Mouse (Mus musculus) adrenal gland, adult 18-20 months (tissue): ENCODE results near the gene Cenpf. TPM values are rescaled to one million over a fixed set of nuclear protein-coding genes. Genes with fewer than 3 reads are reported as not detected.
"Not testable (repeated sequence)": the region's sequence is repeated elsewhere in the genome, so short reads cannot be mapped to it uniquely, and the experiment has no call there.

ENCODE experiments used
- DNase-seq, 2 experiments: peaks; one replicate each; pipeline ENCODE4 v3.0.0; 2021 to 2022; ENCODE audit warnings: low spot score in 2 of 2
- total RNA-seq, 2 experiments: library from RNA; stranded (reverse); gene quantifications; 1 replicate in 1 of 2; 2 replicates in 1 of 2; pipeline ENCODE4 v1.2.3; 2021

The Cenpf gene
- total RNA-seq, 2 experiments from 2014 or later = 0.86 to 1.4 TPM

GRCm38 (mm10) chr1:189695321-189695720 lies 7.4 kb upstream of the Cenpf start:
- no peak for DNase-seq

GRCm38 (mm10) chr1:189694391-189694790 lies 6.5 kb upstream of the Cenpf start:
- no peak for DNase-seq

GRCm38 (mm10) chr1:189692442-189692841 lies 4.6 kb upstream of the Cenpf start:
- DNase-seq = not testable (repeated sequence)

GRCm38 (mm10) chr1:189689050-189689833 lies 1.4 kb upstream of the Cenpf start:
- DNase-seq = no peak

GRCm38 (mm10) chr1:189688388-189688750 lies 483 bp upstream of the Cenpf start:
- no peak for DNase-seq

GRCm38 (mm10) chr1:189686025-189686424 lies 1.9 kb downstream of the Cenpf start:
- DNase-seq = no peak

- no peak for DNase-seq
Observed at GRCm38 (mm10) chr1:189684786-189685415, 3.0 kb downstream of the Cenpf start.

- DNase-seq = no peak
Observed at GRCm38 (mm10) chr1:189679555-189679954, 8.3 kb downstream of the Cenpf start.

GRCm38 (mm10) chr1:189675953-189676352 lies 11.9 kb downstream of the Cenpf start:
- DNase-seq = no peak

GRCm38 (mm10) chr1:189675421-189675820 lies 12.5 kb downstream of the Cenpf start:
- peak in 1 of 2 experiments; percentile 11 for DNase-seq

GRCm38 (mm10) chr1:189665966-189666365 lies 21.9 kb downstream of the Cenpf start:
- no peak for DNase-seq

GRCm38 (mm10) chr1:189664873-189665144 lies 23.1 kb downstream of the Cenpf start:
- DNase-seq = no peak

- no peak for DNase-seq
Observed at GRCm38 (mm10) chr1:189664061-189664872, 23.6 kb downstream of the Cenpf start.

- no peak for DNase-seq
Observed at GRCm38 (mm10) chr1:189663437-189663836, 24.4 kb downstream of the Cenpf start.

- DNase-seq = peak in 1 of 2 experiments; percentile 18
Observed at GRCm38 (mm10) chr1:189661856-189662255, 26.0 kb downstream of the Cenpf start.

- DNase-seq = peak in 1 of 2 experiments; percentile 6
Observed at GRCm38 (mm10) chr1:189657406-189657805, 30.5 kb downstream of the Cenpf start.

- DNase-seq = peak in 1 of 2 experiments; percentile 7
Observed at GRCm38 (mm10) chr1:189653746-189654145, 34.1 kb downstream of the Cenpf start.

GRCm38 (mm10) chr1:189646597-189646996 lies 41.3 kb downstream of the Cenpf start:
- no peak for DNase-seq

GRCm38 (mm10) chr1:189645371-189645770 lies 42.5 kb downstream of the Cenpf start:
- no peak for DNase-seq

- DNase-seq = no peak
Observed at GRCm38 (mm10) chr1:189644700-189645345, 43.1 kb downstream of the Cenpf start.

GRCm38 (mm10) chr1:189639581-189639980 lies 48.3 kb downstream of the Cenpf start:
- DNase-seq = no peak
